Mouse (Mus musculus) myocyte (in vitro differentiated cells): ENCODE data around the gene Spi1. TPM values are rescaled to one million over a fixed set of nuclear protein-coding genes. Genes with fewer than 3 reads are reported as not detected.

ENCODE experiments used
- H3K27me3 ChIP-seq: one replicate; pipeline ENCODE4 v1.6.1; 2011; ENCODE audit not compliant: control insufficient read depth, insufficient read depth, insufficient read length
- H3K36me3 ChIP-seq: one replicate; pipeline ENCODE4 v1.6.1; 2011; ENCODE audit not compliant: control insufficient read depth, insufficient read depth
- H3K4me2 ChIP-seq: one replicate; pipeline ENCODE4 v1.6.1; 2011; ENCODE audit warnings: low read depth, control low read depth
- H3K4me3 ChIP-seq: one replicate; pipeline ENCODE4 v1.5.1; 2011; ENCODE audit warnings: mild to moderate bottlenecking, control low read depth, moderate library complexity
- H3K79me2 ChIP-seq: one replicate; pipeline ENCODE4 v1.6.1; 2011; ENCODE audit not compliant: control insufficient read depth, insufficient read depth
- H3ac ChIP-seq: one replicate; pipeline ENCODE4 v1.6.1; 2011; ENCODE audit not compliant: control insufficient read depth, insufficient read length
- CEBPB ChIP-seq: IDR thresholded peaks from 2 replicates; pipeline ENCODE4 v1.6.1; 2011; ENCODE audit warnings: mild to moderate bottlenecking, moderate library complexity; ENCODE audit not compliant: poor library complexity, insufficient read depth, severe bottlenecking
- E2F4 ChIP-seq: IDR thresholded peaks from one replicate; pipeline ENCODE4 v1.6.1; 2011; ENCODE audit warnings: mild to moderate bottlenecking, control low read depth, moderate library complexity; ENCODE audit not compliant: insufficient read depth
- MAX ChIP-seq: IDR thresholded peaks from one replicate; pipeline ENCODE4 v1.6.1; 2011; ENCODE audit warnings: low read depth, mild to moderate bottlenecking, control low read depth
- MYOD1 ChIP-seq, 3 experiments: IDR thresholded peaks; one replicate each; pipeline ENCODE4 v1.6.1; 2011; ENCODE audit warnings: control low read depth in 2 of 3, low read depth in 2 of 3, mild to moderate bottlenecking in 2 of 3, moderate library complexity in 1 of 3; ENCODE audit not compliant: insufficient read length in 2 of 3, control insufficient read depth in 1 of 3
- MYOG ChIP-seq, 3 experiments: IDR thresholded peaks; one replicate each; pipeline ENCODE4 v1.6.1; 2011; ENCODE audit warnings: control low read depth in 2 of 3, low read depth in 2 of 3, mild to moderate bottlenecking in 2 of 3; ENCODE audit not compliant: insufficient read length in 2 of 3, control insufficient read depth in 1 of 3, insufficient read depth in 1 of 3
- POLR2A ChIP-seq: IDR thresholded peaks from one replicate; pipeline ENCODE4 v1.6.1; 2011; ENCODE audit warnings: low read depth, mild to moderate bottlenecking, control low read depth, moderate library complexity; ENCODE audit not compliant: insufficient read length
- POLR2AphosphoS2 ChIP-seq: IDR thresholded peaks from one replicate; pipeline ENCODE4 v1.6.1; 2011; ENCODE audit warnings: low read depth, control low read depth; ENCODE audit not compliant: insufficient read length
- REST ChIP-seq: IDR thresholded peaks from one replicate; pipeline ENCODE4 v1.6.1; 2011; ENCODE audit warnings: mild to moderate bottlenecking, control low read depth, moderate library complexity; ENCODE audit not compliant: insufficient read depth, insufficient read length
- SRF ChIP-seq: IDR thresholded peaks from one replicate; pipeline ENCODE4 v1.6.1; 2011; ENCODE audit warnings: low read depth; ENCODE audit not compliant: control insufficient read depth, insufficient read length
- TCF12 ChIP-seq: IDR thresholded peaks from one replicate; pipeline ENCODE4 v1.6.1; 2011; ENCODE audit warnings: mild to moderate bottlenecking, control low read depth; ENCODE audit not compliant: poor library complexity, insufficient read depth, severe bottlenecking
- TCF3 ChIP-seq: IDR thresholded peaks from one replicate; pipeline ENCODE4 v1.6.1; 2011; ENCODE audit warnings: low read depth, control low read depth; ENCODE audit not compliant: insufficient read length
- USF1 ChIP-seq: IDR thresholded peaks from one replicate; pipeline ENCODE4 v1.6.1; 2011; ENCODE audit warnings: low read depth, mild to moderate bottlenecking, control low read depth, moderate library complexity
- polyA plus RNA-seq: library from polyadenylated mRNA; unstranded; fragments of >200 nt; fragmentation: generic; extraction: Trizol; gene quantifications from one replicate; pipeline ENCODE4 v1.2.1, GENCODE M21; 2012; ENCODE audit warnings: missing spikeins

The Spi1 gene
- polyA plus RNA-seq, 1 experiment: 0.04 TPM

DNA sequence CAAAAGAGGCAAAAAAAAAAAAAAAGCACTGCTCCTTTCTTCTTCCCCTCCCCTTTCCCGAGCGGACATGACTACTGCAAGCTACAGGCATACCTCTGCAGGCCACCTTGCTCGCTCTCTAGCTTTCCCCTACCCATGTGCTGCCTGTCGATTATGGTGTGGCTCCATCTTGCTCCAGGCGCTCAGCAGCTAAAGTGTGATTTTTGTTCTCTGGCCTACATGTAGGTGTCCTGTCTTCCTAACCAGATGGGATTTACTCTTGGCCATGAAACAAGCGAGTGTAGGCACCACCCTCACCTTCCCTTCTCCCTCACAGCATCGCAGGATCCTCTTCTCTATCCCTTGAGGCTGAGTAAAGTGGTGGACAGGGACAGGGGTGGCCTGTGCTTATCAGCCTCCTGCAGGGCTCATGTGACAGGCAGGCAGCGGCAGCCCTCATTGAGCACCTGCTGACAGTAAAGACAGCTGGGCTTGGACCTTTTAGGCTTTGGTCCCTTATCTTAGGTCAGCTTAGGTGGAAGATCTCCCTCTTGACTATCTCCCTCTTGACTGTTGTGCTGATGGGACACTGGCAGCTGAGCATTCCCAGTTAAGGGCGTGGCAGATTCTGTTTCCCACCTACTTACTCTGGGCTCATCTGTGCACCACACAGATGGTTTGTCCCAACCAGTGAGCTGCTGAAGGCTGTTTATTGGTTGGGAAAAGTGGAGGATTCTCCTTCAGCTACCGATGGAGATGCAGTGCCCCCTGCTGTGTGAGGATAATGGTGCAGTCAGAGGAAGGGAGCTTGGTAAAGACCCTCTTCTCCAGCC, 21.4 kb upstream of the Spi1 start:
- peaks cover under 1% of the 10 kb centered on the region for H3K79me2 ChIP-seq
- TF ChIP-seq TCF12 (peak; percentile 72), MYOG (IDR thresholded peaks at IDR 0.05; ENCODE audit: control insufficient read depth in 1 of 3, insufficient read depth in 1 of 3, insufficient read length in 2 of 3, low read depth in 2 of 3) (peak; percentile 90 to 98 (median 95)), E2F4 (no peak), POLR2AphosphoS2 (peak; percentile 68), POLR2A (no peak), MYOD1 (IDR thresholded peaks at IDR 0.05; ENCODE audit: control insufficient read depth in 1 of 3, insufficient read length in 2 of 3, low read depth in 2 of 3) (peak; percentile 84 to 96 (median 93)), TCF3 (peak; percentile 78), CEBPB (no peak)
- peaks cover 21% of the 10 kb centered on the region for H3K36me3 ChIP-seq
- H3K27me3 ChIP-seq: no peaks in the 10 kb centered on the region
- no peak overlapping the region for H3ac ChIP-seq
- H3K4me3 ChIP-seq: no peak overlapping the region
- H3K4me2 ChIP-seq: peak overlapping the region; percentile 54

- H3K27me3 ChIP-seq: no peaks in the 10 kb centered on the region
- H3K4me2 ChIP-seq: peak overlapping the region; percentile 76
- peak; percentile 91 for TF ChIP-seq POLR2AphosphoS2
- TF ChIP-seq SRF: no peak
- peak; percentile 68 for TF ChIP-seq POLR2A
- TF ChIP-seq MYOG (IDR thresholded peaks at IDR 0.05; ENCODE audit: control insufficient read depth in 1 of 3, insufficient read depth in 1 of 3, insufficient read length in 2 of 3, low read depth in 2 of 3): peak; percentile 17 to 78 (median 45)
- no peak for TF ChIP-seq REST
- peak in 2 of 3 experiments; percentile 50 to 77 for TF ChIP-seq MYOD1 (IDR thresholded peaks at IDR 0.05; ENCODE audit: control insufficient read depth in 1 of 3, insufficient read length in 2 of 3, low read depth in 2 of 3)
- peak; percentile 70 for TF ChIP-seq TCF12
- 0 out of 2 replicates have a peak, but pooled peaks have one; percentile 16 for TF ChIP-seq CEBPB
- TF ChIP-seq MAX: no peak
- no peak for TF ChIP-seq E2F4
- TF ChIP-seq TCF3: no peak
- no peak for TF ChIP-seq USF1
Measured at GRCm38 (mm10) chr2:91061849-91062481, 20.2 kb upstream of the Spi1 start.

DNA sequence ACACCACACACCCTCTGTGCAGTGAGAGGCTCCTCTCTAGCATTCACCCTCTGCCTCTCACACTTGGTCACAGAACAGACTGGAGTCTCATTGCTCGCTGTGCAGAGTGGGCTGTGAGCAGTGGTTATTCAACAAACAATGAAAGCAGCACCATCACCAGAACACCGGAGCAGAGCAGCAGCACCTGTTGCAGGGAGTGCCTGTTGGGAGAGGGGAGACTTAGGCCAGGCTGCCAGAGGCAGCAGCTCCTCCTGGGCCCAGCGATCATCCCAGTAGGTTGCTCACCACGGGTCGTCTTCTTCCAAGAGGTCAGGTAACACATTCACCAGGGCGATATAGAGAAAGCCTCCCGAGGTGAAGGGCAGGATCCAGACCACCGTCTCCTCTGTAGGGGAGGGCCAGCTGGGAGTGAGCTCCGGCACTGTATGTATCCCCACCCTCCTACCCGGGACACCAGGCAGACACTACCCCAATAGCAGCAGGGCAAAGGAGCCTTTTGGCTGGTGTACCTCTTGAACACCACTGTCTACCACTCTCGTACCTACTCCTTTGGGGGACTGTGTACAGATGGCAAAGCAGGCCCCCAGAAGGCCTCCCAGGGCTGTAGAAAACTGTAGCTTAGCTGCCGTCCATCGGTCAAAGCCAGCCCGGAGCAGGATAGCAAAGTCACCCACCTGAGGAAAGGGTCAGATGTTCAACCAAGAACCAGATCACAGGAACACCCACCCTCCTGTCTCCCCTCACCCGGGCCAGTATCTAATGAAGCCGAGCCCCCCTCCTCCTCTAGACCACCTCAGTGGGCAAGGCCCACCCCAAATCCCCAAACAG, 19.2 kb upstream of the Spi1 start:
- Histone ChIP-seq H3K4me2 (peak overlapping the region; percentile 76), H3ac (peak overlapping the region; percentile 3), H3K36me3 (peaks cover 16% of the 10 kb centered on the region), H3K4me3 (peak overlapping the region; percentile 18), H3K79me2 (no peaks in the 10 kb centered on the region), H3K27me3 (no peaks in the 10 kb centered on the region)
- no peak for TF ChIP-seq SRF
- no peak for TF ChIP-seq POLR2A
- no peak for TF ChIP-seq CEBPB
- TF ChIP-seq MYOD1 (IDR thresholded peaks at IDR 0.05; ENCODE audit: control insufficient read depth in 1 of 3, insufficient read length in 2 of 3, low read depth in 2 of 3): peak; percentile 10 to 87 (median 77)
- no peak for TF ChIP-seq MAX
- no peak for TF ChIP-seq TCF3
- no peak for TF ChIP-seq REST
- peak in 2 of 3 experiments; percentile 53 to 81 for TF ChIP-seq MYOG (IDR thresholded peaks at IDR 0.05; ENCODE audit: control insufficient read depth in 1 of 3, insufficient read depth in 1 of 3, insufficient read length in 2 of 3, low read depth in 2 of 3)
- no peak for TF ChIP-seq USF1
- peak; percentile 32 for TF ChIP-seq POLR2AphosphoS2
- no peak for TF ChIP-seq E2F4

More at GRCm38 (mm10) chr2:91061849-91062481, 20.2 kb upstream of the Spi1 start:
- H3K79me2 ChIP-seq: no peaks in the 10 kb centered on the region
- peak overlapping the region; percentile 3 for H3ac ChIP-seq
- H3K4me3 ChIP-seq: peak overlapping the region; percentile 18
- H3K36me3 ChIP-seq: peaks cover 16% of the 10 kb centered on the region

DNA sequence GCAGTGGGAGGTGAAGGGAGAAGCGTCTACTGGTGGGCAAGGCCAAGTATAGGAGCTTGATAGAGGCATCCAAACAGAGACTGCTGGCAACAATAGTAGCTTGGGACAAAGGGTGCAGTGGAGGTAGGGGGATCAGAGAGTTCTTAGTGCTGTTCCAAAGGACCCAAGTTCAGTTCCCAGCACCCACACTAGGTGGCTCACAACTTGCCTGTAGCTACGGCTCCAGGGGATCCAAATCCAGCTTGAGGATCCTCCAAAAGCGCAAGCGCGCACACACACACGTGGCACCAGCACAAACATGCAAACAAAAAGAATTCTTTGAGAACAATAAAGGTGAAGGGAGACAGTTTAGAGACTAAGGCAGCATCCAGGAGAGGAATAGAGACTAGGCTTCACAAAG, 18.0 kb upstream of the Spi1 start:
- no peak overlapping the region for H3ac ChIP-seq
- peaks cover 13% of the 10 kb centered on the region for H3K36me3 ChIP-seq
- H3K27me3 ChIP-seq: no peaks in the 10 kb centered on the region
- no peak overlapping the region for H3K4me2 ChIP-seq
- H3K4me3 ChIP-seq: no peak overlapping the region
- H3K79me2 ChIP-seq: no peaks in the 10 kb centered on the region
- TF ChIP-seq USF1 (no peak), TCF3 (no peak), MYOD1 (IDR thresholded peaks at IDR 0.05; ENCODE audit: control insufficient read depth in 1 of 3, insufficient read length in 2 of 3, low read depth in 2 of 3) (no peak), REST (no peak), TCF12 (no peak), POLR2AphosphoS2 (no peak), MAX (no peak), SRF (no peak), CEBPB (no peak), E2F4 (no peak), MYOG (IDR thresholded peaks at IDR 0.05; ENCODE audit: control insufficient read depth in 1 of 3, insufficient read depth in 1 of 3, insufficient read length in 2 of 3, low read depth in 2 of 3) (no peak), POLR2A (no peak)
